Mouse (Mus musculus): ENCODE measurements at regions not wholly inside any gene's neighbourhood (a gene's known extent, or its start where the extent isn't known, plus 50 kb on each side); places are given as distances from the start of the nearest gene placed in this dataset.

- no peak overlapping the region for H3K4me2 ChIP-seq
- H3K36me3 ChIP-seq = no peaks in the 10 kb centered on the region
- no peak overlapping the region for H3K4me3 ChIP-seq (replicated peaks)
- H3K9me3 ChIP-seq (replicated peaks) = no peaks in the 10 kb centered on the region
- no peaks in the 10 kb centered on the region for H3K27me3 ChIP-seq
- WGBS = 39% methylated on average over 4 of the region's 4 CpGs
- no peak for ATAC-seq (replicated peaks; ENCODE audit: low FRiP score)
- H3K27ac ChIP-seq = no peak overlapping the region
- no peak overlapping the region for H3K9ac ChIP-seq
- peaks cover 21% of the 10 kb centered on the region for H3K4me1 ChIP-seq
Measured at GRCm38 (mm10) chr11:79881812-79882211, 80.4 kb downstream of the Utp6 start.

GRCm38 (mm10) chr11:79878091-79878490 is 84.1 kb downstream of the Utp6 start:
- Histone ChIP-seq H3K9ac (no peak overlapping the region), H3K27ac (peak overlapping the region; percentile 73; the same call in 1 of the 2 replicates), H3K36me3 (no peaks in the 10 kb centered on the region), H3K4me2 (no peak overlapping the region), H3K9me3 (replicated peaks) (no peaks in the 10 kb centered on the region), H3K4me3 (replicated peaks) (no peak overlapping the region), H3K27me3 (no peaks in the 10 kb centered on the region), H3K4me1 (peaks cover 19% of the 10 kb centered on the region)
- ATAC-seq (replicated peaks; ENCODE audit: low FRiP score) = no peak
- 59% methylated on average over 7 of the region's 7 CpGs for WGBS

- peak; percentile 71; the same call in 1 of the 2 replicates for ATAC-seq (replicated peaks; ENCODE audit: low FRiP score)
- no peaks in the 10 kb centered on the region for H3K36me3 ChIP-seq
- H3K9me3 ChIP-seq (replicated peaks) = no peaks in the 10 kb centered on the region
- H3K27me3 ChIP-seq = no peaks in the 10 kb centered on the region
- peaks cover 19% of the 10 kb centered on the region for H3K4me1 ChIP-seq
- no peak overlapping the region for H3K4me3 ChIP-seq (replicated peaks)
- H3K4me2 ChIP-seq = no peak overlapping the region
- no peak overlapping the region for H3K9ac ChIP-seq
- peak overlapping the region; percentile 73 for H3K27ac ChIP-seq
- 42% methylated on average over 3 of the region's 3 CpGs for WGBS
Measured at GRCm38 (mm10) chr11:79877184-79877745, 84.9 kb downstream of the Utp6 start.

GRCm38 (mm10) chr11:79871783-79872628 is 90.2 kb downstream of the Utp6 start:
- no peak for ATAC-seq (replicated peaks; ENCODE audit: low FRiP score)
- no peak overlapping the region for H3K27ac ChIP-seq
- H3K9ac ChIP-seq = no peak overlapping the region
- 89% methylated on average over 10 of the region's 10 CpGs for WGBS
- H3K4me3 ChIP-seq (replicated peaks) = no peak overlapping the region
- no peak overlapping the region for H3K4me2 ChIP-seq
- H3K36me3 ChIP-seq = no peaks in the 10 kb centered on the region
- peaks cover 42% of the 10 kb centered on the region for H3K4me1 ChIP-seq
- no peaks in the 10 kb centered on the region for H3K27me3 ChIP-seq
- no peaks in the 10 kb centered on the region for H3K9me3 ChIP-seq (replicated peaks)

GRCm38 (mm10) chr11:79870189-79870588 is 92.0 kb downstream of the Utp6 start:
- 16% methylated on average over 5 of the region's 5 CpGs for WGBS
- H3K27ac ChIP-seq = peak overlapping the region; percentile 78
- H3K4me2 ChIP-seq = no peak overlapping the region
- H3K9ac ChIP-seq = no peak overlapping the region
- H3K9me3 ChIP-seq (replicated peaks) = no peaks in the 10 kb centered on the region
- no peaks in the 10 kb centered on the region for H3K36me3 ChIP-seq
- H3K4me3 ChIP-seq (replicated peaks) = no peak overlapping the region
- peaks cover 47% of the 10 kb centered on the region for H3K4me1 ChIP-seq
- H3K27me3 ChIP-seq = no peaks in the 10 kb centered on the region
- 0 out of 2 replicates have a peak, but pooled peaks have one; percentile 15 for ATAC-seq (replicated peaks; ENCODE audit: low FRiP score)

- no peaks in the 10 kb centered on the region for H3K36me3 ChIP-seq
- H3K4me1 ChIP-seq = peaks cover 54% of the 10 kb centered on the region
- no peak overlapping the region for H3K4me3 ChIP-seq (replicated peaks)
- peak overlapping the region; percentile 16; the same call in 1 of the 2 replicates for H3K27ac ChIP-seq
- H3K27me3 ChIP-seq = no peaks in the 10 kb centered on the region
- no peaks in the 10 kb centered on the region for H3K9me3 ChIP-seq (replicated peaks)
- no peak for ATAC-seq (replicated peaks; ENCODE audit: low FRiP score)
- H3K4me2 ChIP-seq = no peak overlapping the region
- 48% methylated on average over 5 of the region's 5 CpGs for WGBS
- H3K9ac ChIP-seq = no peak overlapping the region
Measured at GRCm38 (mm10) chr11:79869009-79869408, 93.2 kb downstream of the Utp6 start.

- no peaks in the 10 kb centered on the region for H3K36me3 ChIP-seq
- H3K27ac ChIP-seq = no peak overlapping the region
- H3K4me3 ChIP-seq (replicated peaks) = no peak overlapping the region
- WGBS = 51% methylated on average over 5 of the region's 5 CpGs
- ATAC-seq (replicated peaks; ENCODE audit: low FRiP score) = no peak
- no peaks in the 10 kb centered on the region for H3K27me3 ChIP-seq
- H3K9ac ChIP-seq = no peak overlapping the region
- H3K4me1 ChIP-seq = peaks cover 51% of the 10 kb centered on the region
- no peaks in the 10 kb centered on the region for H3K9me3 ChIP-seq (replicated peaks)
- no peak overlapping the region for H3K4me2 ChIP-seq
Measured at GRCm38 (mm10) chr11:79864836-79865235, 97.4 kb downstream of the Utp6 start.

- Histone ChIP-seq H3K9me3 (replicated peaks) (no peaks in the 10 kb centered on the region), H3K27ac (no peak overlapping the region), H3K4me2 (no peak overlapping the region), H3K4me1 (peaks cover 50% of the 10 kb centered on the region), H3K36me3 (no peaks in the 10 kb centered on the region), H3K9ac (no peak overlapping the region), H3K27me3 (no peaks in the 10 kb centered on the region), H3K4me3 (replicated peaks) (no peak overlapping the region)
- no peak for ATAC-seq (replicated peaks; ENCODE audit: low FRiP score)
- WGBS = 81% methylated on average over 14 of the region's 14 CpGs
Measured at GRCm38 (mm10) chr11:79863487-79864175, 98.6 kb downstream of the Utp6 start.

- WGBS = 24% methylated on average over 12 of the region's 12 CpGs
- Histone ChIP-seq H3K36me3 (no peaks in the 10 kb centered on the region), H3K27ac (peak overlapping the region; percentile 52), H3K9ac (no peak overlapping the region), H3K27me3 (no peaks in the 10 kb centered on the region), H3K4me2 (no peak overlapping the region), H3K9me3 (replicated peaks) (no peaks in the 10 kb centered on the region), H3K4me1 (peaks cover 28% of the 10 kb centered on the region; the same call in 1 of the 2 replicates), H3K4me3 (replicated peaks) (no peak overlapping the region)
- peak; percentile 66 for ATAC-seq (replicated peaks; ENCODE audit: low FRiP score)
Measured at GRCm38 (mm10) chr11:79860611-79861067, 101.6 kb downstream of the Utp6 start.

GRCm38 (mm10) chr11:79856376-79856775 is 105.8 kb downstream of the Utp6 start:
- WGBS = 71% methylated on average over 5 of the region's 5 CpGs
- no peaks in the 10 kb centered on the region for H3K9me3 ChIP-seq (replicated peaks)

GRCm38 (mm10) chr11:79849545-79849944 is 112.6 kb downstream of the Utp6 start:
- Histone ChIP-seq H3K4me3 (replicated peaks) (no peak overlapping the region), H3K27ac (no peak overlapping the region), H3K4me2 (no peak overlapping the region), H3K9me3 (replicated peaks) (no peaks in the 10 kb centered on the region), H3K4me1 (peaks cover 8% of the 10 kb centered on the region), H3K36me3 (no peaks in the 10 kb centered on the region), H3K9ac (no peak overlapping the region), H3K27me3 (no peaks in the 10 kb centered on the region)
- WGBS = 85% methylated on average over 3 of the region's 3 CpGs
- no peak for ATAC-seq (replicated peaks; ENCODE audit: low FRiP score)

More at GRCm38 (mm10) chr11:79856376-79856775, 105.8 kb downstream of the Utp6 start:
- Histone ChIP-seq H3K4me1 (peaks cover 20% of the 10 kb centered on the region; the same call in 1 of the 2 replicates), H3K27ac (no peak overlapping the region), H3K4me3 (replicated peaks) (no peak overlapping the region), H3K36me3 (no peaks in the 10 kb centered on the region), H3K4me2 (no peak overlapping the region), H3K27me3 (no peaks in the 10 kb centered on the region), H3K9ac (no peak overlapping the region)
- ATAC-seq (replicated peaks; ENCODE audit: low FRiP score) = no peak

- 90% methylated on average over 4 of the region's 4 CpGs for WGBS
- no peaks in the 10 kb centered on the region for H3K9me3 ChIP-seq (replicated peaks)
- peaks cover 10% of the 10 kb centered on the region for H3K4me1 ChIP-seq
- no peak overlapping the region for H3K4me3 ChIP-seq (replicated peaks)
- no peak for ATAC-seq (replicated peaks; ENCODE audit: low FRiP score)
- H3K4me2 ChIP-seq = no peak overlapping the region
- H3K27ac ChIP-seq = no peak overlapping the region
- H3K27me3 ChIP-seq = no peaks in the 10 kb centered on the region
- no peak overlapping the region for H3K9ac ChIP-seq
- H3K36me3 ChIP-seq = no peaks in the 10 kb centered on the region
Measured at GRCm38 (mm10) chr11:79844436-79844835, 117.8 kb downstream of the Utp6 start.

Data from kidney, embryonic 15.5 days (tissue).